Mouse (Mus musculus): ENCODE measurements at regions not wholly inside any gene's neighbourhood (a gene's known extent, or its start where the extent isn't known, plus 50 kb on each side); places are given as distances from the start of the nearest gene placed in this dataset.

- no peaks in the 10 kb centered on the region for H3K27me3 ChIP-seq (ENCODE audit: insufficient read depth, low read length)
- ATAC-seq (ENCODE audit: low FRiP score, low TSS enrichment): no peak
- no peak overlapping the region for H3K4me2 ChIP-seq (replicated peaks; ENCODE audit: low read depth, low read length)
- H3K36me3 ChIP-seq (ENCODE audit: insufficient read depth, low read length): no peaks in the 10 kb centered on the region
- peaks cover 1% of the 10 kb centered on the region for H3K4me1 ChIP-seq (ENCODE audit: insufficient read depth, low read length)
- 89% methylated on average over 2 of the region's 2 CpGs for WGBS
- H3K9me3 ChIP-seq (ENCODE audit: low read length): no peaks in the 10 kb centered on the region
- no peak overlapping the region for H3K4me3 ChIP-seq (ENCODE audit: low read length)
- H3K27ac ChIP-seq (ENCODE audit: low read length): no peak overlapping the region
- no peak overlapping the region for H3K9ac ChIP-seq (replicated peaks; ENCODE audit: low read length)
These were observed 106.2 kb upstream of the Nfe2l3 start for GRCm38 (mm10) chr6:51326103-51326829.

GRCm38 (mm10) chr6:51329070-51329995 is 103.1 kb upstream of the Nfe2l3 start:
- WGBS: 85% methylated on average over 13 of the region's 13 CpGs
- Histone ChIP-seq H3K36me3 (ENCODE audit: insufficient read depth, low read length) (no peaks in the 10 kb centered on the region), H3K4me2 (replicated peaks; ENCODE audit: low read depth, low read length) (no peak overlapping the region), H3K9ac (replicated peaks; ENCODE audit: low read length) (no peak overlapping the region), H3K4me1 (ENCODE audit: insufficient read depth, low read length) (peaks cover 28% of the 10 kb centered on the region), H3K27ac (ENCODE audit: low read length) (no peak overlapping the region), H3K9me3 (ENCODE audit: low read length) (no peaks in the 10 kb centered on the region), H3K4me3 (ENCODE audit: low read length) (no peak overlapping the region), H3K27me3 (ENCODE audit: insufficient read depth, low read length) (no peaks in the 10 kb centered on the region)
- no peak for ATAC-seq (ENCODE audit: low FRiP score, low TSS enrichment)

GRCm38 (mm10) chr6:51330069-51330706 is 102.3 kb upstream of the Nfe2l3 start:
- no peak overlapping the region for H3K9ac ChIP-seq (replicated peaks; ENCODE audit: low read length)
- peaks cover 33% of the 10 kb centered on the region for H3K4me1 ChIP-seq (ENCODE audit: insufficient read depth, low read length)
- 54% methylated on average over 5 of the region's 5 CpGs for WGBS
- H3K4me3 ChIP-seq (ENCODE audit: low read length): no peak overlapping the region
- no peaks in the 10 kb centered on the region for H3K27me3 ChIP-seq (ENCODE audit: insufficient read depth, low read length)
- H3K36me3 ChIP-seq (ENCODE audit: insufficient read depth, low read length): no peaks in the 10 kb centered on the region
- H3K4me2 ChIP-seq (replicated peaks; ENCODE audit: low read depth, low read length): no peak overlapping the region
- ATAC-seq (ENCODE audit: low FRiP score, low TSS enrichment): no peak
- H3K27ac ChIP-seq (ENCODE audit: low read length): no peak overlapping the region
- H3K9me3 ChIP-seq (ENCODE audit: low read length): no peaks in the 10 kb centered on the region

- H3K4me3 ChIP-seq (ENCODE audit: low read length): no peak overlapping the region
- no peak overlapping the region for H3K9ac ChIP-seq (replicated peaks; ENCODE audit: low read length)
- H3K4me1 ChIP-seq (ENCODE audit: insufficient read depth, low read length): peaks cover 41% of the 10 kb centered on the region
- H3K27me3 ChIP-seq (ENCODE audit: insufficient read depth, low read length): no peaks in the 10 kb centered on the region
- H3K9me3 ChIP-seq (ENCODE audit: low read length): no peaks in the 10 kb centered on the region
- 38% methylated on average over 11 of the region's 11 CpGs for WGBS
- ATAC-seq (ENCODE audit: low FRiP score, low TSS enrichment): peak; percentile 12; the same call in 1 of the 2 replicates
- no peaks in the 10 kb centered on the region for H3K36me3 ChIP-seq (ENCODE audit: insufficient read depth, low read length)
- peak overlapping the region; percentile 90 for H3K27ac ChIP-seq (ENCODE audit: low read length)
- peak overlapping the region; percentile 20; the same call in 1 of the 2 replicates for H3K4me2 ChIP-seq (replicated peaks; ENCODE audit: low read depth, low read length)
These were observed 99.6 kb upstream of the Nfe2l3 start for GRCm38 (mm10) chr6:51332841-51333240.

- peaks cover 41% of the 10 kb centered on the region for H3K4me1 ChIP-seq (ENCODE audit: insufficient read depth, low read length)
- WGBS: 10% methylated on average over 7 of the region's 7 CpGs
- no peak overlapping the region for H3K4me3 ChIP-seq (ENCODE audit: low read length)
- peak; percentile 87 for ATAC-seq (ENCODE audit: low FRiP score, low TSS enrichment)
- no peaks in the 10 kb centered on the region for H3K36me3 ChIP-seq (ENCODE audit: insufficient read depth, low read length)
- H3K27ac ChIP-seq (ENCODE audit: low read length): peak overlapping the region; percentile 90
- no peaks in the 10 kb centered on the region for H3K27me3 ChIP-seq (ENCODE audit: insufficient read depth, low read length)
- H3K9me3 ChIP-seq (ENCODE audit: low read length): no peaks in the 10 kb centered on the region
- no peak overlapping the region; the same call in 1 of the 2 replicates for H3K9ac ChIP-seq (replicated peaks; ENCODE audit: low read length)
- H3K4me2 ChIP-seq (replicated peaks; ENCODE audit: low read depth, low read length): peak overlapping the region; percentile 20
These were observed 98.6 kb upstream of the Nfe2l3 start for GRCm38 (mm10) chr6:51333722-51334360.

GRCm38 (mm10) chr6:51335314-51335713 is 97.2 kb upstream of the Nfe2l3 start:
- H3K4me3 ChIP-seq (ENCODE audit: low read length): no peak overlapping the region
- H3K4me1 ChIP-seq (ENCODE audit: insufficient read depth, low read length): peaks cover 41% of the 10 kb centered on the region
- no peaks in the 10 kb centered on the region for H3K36me3 ChIP-seq (ENCODE audit: insufficient read depth, low read length)
- ATAC-seq (ENCODE audit: low FRiP score, low TSS enrichment): peak; percentile 44; the same call in 1 of the 2 replicates
- H3K4me2 ChIP-seq (replicated peaks; ENCODE audit: low read depth, low read length): no peak overlapping the region
- H3K9ac ChIP-seq (replicated peaks; ENCODE audit: low read length): no peak overlapping the region
- H3K9me3 ChIP-seq (ENCODE audit: low read length): no peaks in the 10 kb centered on the region
- H3K27me3 ChIP-seq (ENCODE audit: insufficient read depth, low read length): no peaks in the 10 kb centered on the region
- H3K27ac ChIP-seq (ENCODE audit: low read length): no peak overlapping the region
- WGBS: 71% methylated on average over 5 of the region's 5 CpGs

- Histone ChIP-seq H3K9me3 (ENCODE audit: low read length) (no peaks in the 10 kb centered on the region), H3K4me2 (replicated peaks; ENCODE audit: low read depth, low read length) (no peak overlapping the region), H3K36me3 (ENCODE audit: insufficient read depth, low read length) (no peaks in the 10 kb centered on the region), H3K4me1 (ENCODE audit: insufficient read depth, low read length) (peaks cover 12% of the 10 kb centered on the region), H3K27ac (ENCODE audit: low read length) (no peak overlapping the region), H3K4me3 (ENCODE audit: low read length) (no peak overlapping the region), H3K9ac (replicated peaks; ENCODE audit: low read length) (no peak overlapping the region), H3K27me3 (ENCODE audit: insufficient read depth, low read length) (no peaks in the 10 kb centered on the region)
- 93% methylated on average over 2 of the region's 2 CpGs for WGBS
- no peak for ATAC-seq (ENCODE audit: low FRiP score, low TSS enrichment)
These were observed 93.2 kb upstream of the Nfe2l3 start for GRCm38 (mm10) chr6:51339301-51339700.

GRCm38 (mm10) chr6:51347721-51348120 is 84.7 kb upstream of the Nfe2l3 start:
- H3K4me1 ChIP-seq (ENCODE audit: insufficient read depth, low read length): peaks cover 7% of the 10 kb centered on the region
- no peak overlapping the region for H3K27ac ChIP-seq (ENCODE audit: low read length)
- no peaks in the 10 kb centered on the region for H3K9me3 ChIP-seq (ENCODE audit: low read length)
- H3K9ac ChIP-seq (replicated peaks; ENCODE audit: low read length): no peak overlapping the region
- no peak overlapping the region for H3K4me3 ChIP-seq (ENCODE audit: low read length)
- ATAC-seq (ENCODE audit: low FRiP score, low TSS enrichment): no peak
- H3K4me2 ChIP-seq (replicated peaks; ENCODE audit: low read depth, low read length): no peak overlapping the region
- no peaks in the 10 kb centered on the region for H3K36me3 ChIP-seq (ENCODE audit: insufficient read depth, low read length)
- H3K27me3 ChIP-seq (ENCODE audit: insufficient read depth, low read length): no peaks in the 10 kb centered on the region
- 83% methylated on average over 9 of the region's 9 CpGs for WGBS

GRCm38 (mm10) chr6:51349771-51350170 is 82.7 kb upstream of the Nfe2l3 start:
- H3K36me3 ChIP-seq (ENCODE audit: insufficient read depth, low read length): no peaks in the 10 kb centered on the region
- ATAC-seq (ENCODE audit: low FRiP score, low TSS enrichment): 0 out of 2 replicates have a peak, but pooled peaks have one; percentile 46
- H3K4me3 ChIP-seq (ENCODE audit: low read length): no peak overlapping the region
- no peak overlapping the region for H3K9ac ChIP-seq (replicated peaks; ENCODE audit: low read length)
- no peak overlapping the region for H3K27ac ChIP-seq (ENCODE audit: low read length)
- no peaks in the 10 kb centered on the region for H3K27me3 ChIP-seq (ENCODE audit: insufficient read depth, low read length)
- H3K4me1 ChIP-seq (ENCODE audit: insufficient read depth, low read length): peaks cover 7% of the 10 kb centered on the region
- 16% methylated on average over 3 of the region's 3 CpGs for WGBS
- no peak overlapping the region for H3K4me2 ChIP-seq (replicated peaks; ENCODE audit: low read depth, low read length)
- no peaks in the 10 kb centered on the region for H3K9me3 ChIP-seq (ENCODE audit: low read length)
